Mouse (Mus musculus): ENCODE data around the gene Zfp609.

The Zfp609 gene

GRCm38 (mm10) chr9:65757826-65758225 lies 69.5 kb downstream of the Zfp609 start:
- no peak for DNase-seq

- no peak for DNase-seq
These were observed 71.5 kb downstream of the Zfp609 start for GRCm38 (mm10) chr9:65755673-65756375.

- DNase-seq: no peak
These were observed 72.2 kb downstream of the Zfp609 start for GRCm38 (mm10) chr9:65755164-65755563.

DNA sequence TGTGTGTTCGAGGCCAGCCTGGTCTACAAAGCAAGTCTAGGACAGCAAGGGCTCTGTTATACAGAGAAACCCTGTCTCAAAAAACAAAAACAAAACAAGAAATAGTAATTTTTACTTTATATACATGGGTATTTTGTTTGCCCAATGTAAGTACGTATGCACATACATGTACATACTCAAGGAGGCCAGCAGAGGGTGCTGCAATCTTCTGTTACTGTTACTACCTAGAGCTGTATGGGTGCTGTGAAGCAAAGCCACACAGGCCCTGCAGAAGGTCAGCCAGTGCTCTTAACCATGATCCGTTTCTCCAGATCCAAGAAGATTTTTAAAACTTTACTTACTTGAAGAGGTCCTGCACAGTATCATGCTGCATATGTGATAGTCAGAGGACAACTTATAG lies 74.7 kb downstream of the Zfp609 start:
- no peak for DNase-seq

DNA sequence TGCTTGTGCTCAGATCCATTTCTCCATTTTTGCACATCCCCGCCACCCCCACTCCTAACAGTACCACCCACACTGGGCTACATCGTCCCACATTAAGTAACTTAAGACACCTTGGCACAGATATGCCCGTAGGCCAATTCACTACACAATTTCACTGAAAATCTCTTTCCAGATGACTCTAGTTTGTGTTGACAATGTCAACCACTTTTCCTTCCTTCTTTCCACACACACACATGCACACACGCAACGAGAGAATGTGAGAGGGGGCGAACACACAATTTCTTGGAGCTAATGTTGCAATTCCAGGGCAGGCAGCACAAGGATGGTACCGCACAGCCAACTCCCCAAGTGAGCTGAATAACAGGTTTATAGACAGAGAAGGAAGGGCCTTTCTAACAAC lies 75.5 kb downstream of the Zfp609 start:
- no peak for DNase-seq

- no peak for DNase-seq
These were observed 79.3 kb downstream of the Zfp609 start for GRCm38 (mm10) chr9:65748102-65748501.

DNA sequence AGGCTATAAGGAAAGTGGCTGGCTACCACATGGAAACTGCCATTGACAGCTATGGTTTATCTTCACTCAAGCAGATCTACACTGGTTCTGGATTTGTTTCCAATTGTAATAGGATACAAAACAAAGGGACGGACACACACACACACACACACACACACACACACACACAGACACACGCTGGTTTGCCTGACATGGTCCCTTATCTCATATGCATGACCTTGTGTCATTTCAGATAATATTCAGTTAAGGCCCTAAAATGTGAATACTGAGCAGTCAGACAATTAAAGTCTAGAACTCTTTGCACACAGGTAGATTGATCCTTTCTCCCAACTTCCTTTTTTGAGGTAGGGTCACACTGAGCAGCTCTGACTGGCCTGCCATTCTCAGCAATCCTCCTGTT lies 80.9 kb downstream of the Zfp609 start:
- DNase-seq: no peak

DNA sequence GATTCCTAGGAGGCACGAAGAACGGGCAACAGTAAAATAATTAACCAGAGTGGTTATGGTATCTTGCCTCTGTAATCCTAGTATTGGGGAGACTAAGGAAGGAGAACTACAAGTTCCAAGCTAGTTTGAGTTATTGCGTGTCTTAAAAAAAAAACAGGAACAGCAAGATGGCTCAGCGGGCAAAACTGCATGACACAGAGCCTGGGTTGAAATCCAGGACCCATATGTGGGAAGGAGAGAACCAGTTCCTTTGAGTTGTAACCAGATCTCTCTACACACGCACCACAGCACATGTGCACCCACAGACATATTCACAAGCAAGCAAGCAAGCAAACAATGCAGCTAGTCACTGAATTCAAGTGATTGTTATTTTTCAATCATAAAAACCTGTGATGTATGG lies 81.9 kb downstream of the Zfp609 start:
- no peak for DNase-seq

- peak; percentile 81 to 86 for DNase-seq
These were observed 82.9 kb downstream of the Zfp609 start for GRCm38 (mm10) chr9:65744171-65745082.

DNA sequence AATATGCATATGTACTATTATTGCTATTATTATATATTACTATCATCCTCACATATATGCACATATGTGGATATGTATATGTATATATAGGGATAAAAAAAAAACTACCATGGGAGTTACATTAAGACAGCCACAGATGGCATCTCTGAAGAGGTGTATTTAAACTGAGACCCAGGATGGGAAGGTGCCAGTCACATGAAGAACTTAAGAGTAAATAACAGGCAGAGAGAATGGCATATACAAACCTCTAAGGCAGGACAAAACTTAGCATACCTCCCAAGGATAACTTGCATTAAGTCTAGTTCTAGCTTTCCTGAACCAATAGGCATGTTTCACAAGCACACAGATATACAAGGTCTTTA lies 83.6 kb downstream of the Zfp609 start:
- DNase-seq: no peak

- DNase-seq: no peak
These were observed 84.0 kb downstream of the Zfp609 start for GRCm38 (mm10) chr9:65743322-65743721.

- DNase-seq: no peak
These were observed 84.6 kb downstream of the Zfp609 start for GRCm38 (mm10) chr9:65742777-65743176.

DNA sequence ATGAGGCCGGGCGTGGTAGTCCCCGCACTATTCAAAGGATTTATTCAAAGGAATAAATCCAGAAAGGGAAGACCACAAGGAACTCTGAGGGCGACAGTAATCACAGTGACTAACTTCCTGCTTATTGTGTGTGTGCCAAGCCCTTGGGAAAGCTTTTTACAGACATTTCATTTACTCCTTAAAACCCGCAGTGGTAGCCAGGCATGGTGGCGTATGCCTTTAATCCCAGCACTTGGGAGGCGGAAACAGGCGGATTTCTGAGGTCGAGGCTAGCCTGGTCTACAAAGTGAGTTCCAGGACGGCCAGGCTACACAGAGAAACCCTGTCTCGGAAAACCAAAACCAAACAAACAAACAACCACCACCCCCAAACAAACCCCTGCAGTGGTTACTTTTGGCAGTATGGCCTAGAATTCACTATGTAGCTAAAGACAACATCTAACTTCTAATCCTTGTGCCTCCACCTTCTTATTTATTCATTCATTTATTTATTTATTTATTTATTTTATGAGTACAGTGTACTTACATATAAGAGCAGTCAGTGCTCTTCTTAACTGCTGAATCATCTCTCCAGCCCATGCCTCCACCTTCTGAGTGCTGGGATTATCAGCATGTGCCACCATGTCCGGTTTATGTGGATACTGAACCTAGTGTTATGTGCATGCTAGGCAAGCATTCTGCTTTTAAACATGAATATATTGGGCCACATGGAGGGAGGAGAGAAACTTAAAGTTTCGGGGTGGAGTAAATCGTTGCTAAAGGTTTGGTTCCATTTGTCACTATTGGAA lies 86.1 kb downstream of the Zfp609 start:
- no peak for DNase-seq

- no peak for DNase-seq
These were observed 92.4 kb downstream of the Zfp609 start for GRCm38 (mm10) chr9:65734931-65735330.

DNA sequence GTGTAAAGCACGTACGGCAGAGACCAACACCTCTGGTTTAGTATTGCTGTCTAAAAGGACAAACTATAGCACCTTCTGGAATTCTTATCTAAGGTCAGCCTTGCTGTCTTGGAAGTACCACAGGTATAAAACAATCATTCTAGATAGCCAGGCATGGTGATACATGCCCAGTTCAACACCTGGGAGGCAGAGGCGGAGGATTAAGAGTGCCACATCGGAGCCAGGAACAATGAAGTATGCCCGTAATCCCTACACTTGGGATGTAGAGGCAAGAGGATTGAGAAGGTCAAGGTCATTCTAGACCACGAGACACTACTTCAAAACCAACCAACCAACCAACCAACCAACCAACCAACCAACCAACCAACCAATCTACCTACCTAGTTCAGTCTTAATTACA lies 98.8 kb downstream of the Zfp609 start:
- no peak for DNase-seq

DNA sequence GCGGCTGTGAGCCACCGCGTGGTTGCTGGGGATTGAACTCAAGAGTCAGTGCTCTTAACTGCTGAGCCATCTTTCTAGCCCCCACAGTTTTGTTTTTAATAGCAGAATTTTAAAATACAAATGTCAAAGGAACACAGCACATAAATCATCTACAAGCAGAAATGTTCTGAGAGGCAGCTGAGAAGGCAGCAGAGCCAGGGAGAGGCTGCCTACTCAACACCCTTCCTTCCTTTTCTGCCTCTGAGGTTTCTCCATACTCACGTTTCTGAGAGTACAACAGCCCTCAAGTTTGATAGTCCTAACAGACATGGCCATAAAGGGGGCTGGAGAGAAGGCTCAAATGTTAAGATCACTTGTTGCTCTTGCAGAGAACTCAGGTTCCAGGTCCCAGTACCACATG lies 99.9 kb downstream of the Zfp609 start:
- DNase-seq: no peak

- DNase-seq: no peak
These were observed 100.9 kb downstream of the Zfp609 start for GRCm38 (mm10) chr9:65726431-65726830.

DNA sequence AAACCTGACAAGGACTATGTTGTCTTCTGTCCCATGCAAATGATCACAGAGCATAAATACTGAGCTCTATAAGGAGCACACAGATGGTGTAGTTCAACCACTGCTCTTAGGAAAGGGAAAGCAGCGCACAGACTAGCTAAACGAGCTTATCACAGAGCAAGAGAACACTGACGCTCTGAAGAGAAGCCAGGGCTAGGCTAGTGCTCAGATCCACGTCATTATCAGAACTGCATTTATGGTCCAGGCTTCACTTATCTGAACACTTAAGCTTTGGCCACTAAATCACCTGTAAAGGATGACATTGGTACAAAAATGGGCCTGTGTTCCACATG lies 102.1 kb downstream of the Zfp609 start:
- no peak for DNase-seq

GRCm38 (mm10) chr9:65724471-65725290 lies 102.7 kb downstream of the Zfp609 start:
- no peak for DNase-seq

- no peak for DNase-seq
These were observed 106.2 kb downstream of the Zfp609 start for GRCm38 (mm10) chr9:65721161-65721566.

DNA sequence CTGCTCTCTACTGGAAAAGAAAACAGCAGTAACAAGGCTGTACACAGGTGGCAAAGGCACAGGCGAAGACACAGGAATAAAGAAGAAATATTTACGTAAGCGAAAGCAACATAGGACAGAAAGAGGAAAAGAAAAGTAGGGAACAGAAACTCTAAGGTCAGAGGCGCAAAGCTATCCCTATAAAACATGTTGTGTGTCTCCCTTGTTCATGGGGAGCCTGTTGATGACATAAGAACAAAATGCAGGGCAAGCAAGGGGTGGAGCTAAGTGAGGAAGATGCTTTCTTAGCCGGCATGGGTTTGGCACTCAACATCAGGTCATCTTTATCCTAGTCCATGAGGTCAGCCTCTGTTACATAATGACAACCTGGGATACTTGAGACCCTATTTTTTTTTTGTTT lies 109.2 kb downstream of the Zfp609 start:
- no peak for DNase-seq

- no peak for DNase-seq
These were observed 123.3 kb downstream of the Zfp609 start for GRCm38 (mm10) chr9:65703926-65704595.
